Mouse (Mus musculus) G1E (cell line): Measurements from ENCODE around the gene Grin2b.

Experiments
- CTCF ChIP-seq: IDR thresholded peaks from 2 replicates; pipeline ENCODE4 v1.5.1; 2012; ENCODE audit warnings: low read depth, low read length, inconsistent platforms, mixed read lengths
- GATA1 ChIP-seq: IDR thresholded peaks from 2 replicates; pipeline ENCODE4 v1.6.1; 2012; ENCODE audit warnings: borderline replicate concordance, low read length, inconsistent platforms, mixed read lengths
- POLR2AphosphoS5 ChIP-seq: IDR thresholded peaks from 2 replicates; pipeline ENCODE4 v1.6.1; 2012; ENCODE audit warnings: low read depth, low read length, inconsistent platforms; ENCODE audit not compliant: insufficient replicate concordance
- TAL1 ChIP-seq: conservative IDR thresholded peaks from 2 replicates; pipeline ENCODE4 v1.6.1; 2012; ENCODE audit warnings: low read depth, low read length, inconsistent platforms, mixed read lengths

GRCm38 (mm10) chr6:135900410-135900809, 272.9 kb downstream of the Grin2b start:
- TF ChIP-seq CTCF (no peak), GATA1 (no peak), TAL1 (no peak), POLR2AphosphoS5 (no peak)
